Mouse (Mus musculus): ENCODE data around the gene Abcc6. TPM values are rescaled to one million over a fixed set of nuclear protein-coding genes. Genes with fewer than 3 reads are reported as not detected.
"Not testable (repeated sequence)": the region's sequence is repeated elsewhere in the genome, so short reads cannot be mapped to it uniquely, and the experiment has no call there.

The Abcc6 gene
- total and polyA plus RNA-seq, 3 experiments, result 0.14 TPM; not detected in 2

DNA sequence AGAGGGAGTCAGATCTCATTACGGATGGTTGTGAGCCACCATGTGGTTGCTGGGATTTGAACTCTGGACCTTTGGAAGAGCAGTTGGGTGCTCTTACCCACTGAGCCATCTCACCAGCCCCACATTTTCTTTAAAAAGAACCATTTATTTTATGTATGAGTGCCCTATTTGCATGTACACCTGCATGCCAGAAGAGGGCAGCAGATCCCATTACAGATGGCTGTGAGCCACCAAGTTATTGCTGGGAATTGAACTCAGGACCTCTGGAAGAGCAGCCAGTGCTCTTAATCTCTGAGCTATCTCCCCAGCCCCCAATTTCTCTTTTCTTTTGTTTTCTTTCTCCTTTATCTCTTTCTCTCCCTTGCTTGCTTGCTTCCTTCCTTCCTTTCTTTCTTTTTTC, 86.8 kb downstream of the Abcc6 start:
- 56% methylated on average over 1 of the region's 1 CpGs for WGBS
- not testable (repeated sequence) for H3K4me3 ChIP-seq; H3K4me1 ChIP-seq (ENCODE audit: control insufficient read depth, insufficient read depth, low read length); H3K27me3 ChIP-seq (ENCODE audit: control insufficient read depth, insufficient read depth, low read length); H3K9ac ChIP-seq (ENCODE audit: low read depth, low read length); H3K79me2 ChIP-seq (replicated peaks; ENCODE audit: control insufficient read depth, insufficient read depth, low read length); DNase-seq; H3K27ac ChIP-seq; H3K36me3 ChIP-seq (ENCODE audit: control insufficient read depth, insufficient read depth, low read length)
- peak; percentile 66 for TF ChIP-seq CTCF (IDR thresholded peaks at IDR 0.05)
- intact Hi-C loops (cut with DNase I), result loop anchor here (1.0 kb wide), 1 partner anchor 66 kb away; no protein-coding TSS in a partner anchor

DNA sequence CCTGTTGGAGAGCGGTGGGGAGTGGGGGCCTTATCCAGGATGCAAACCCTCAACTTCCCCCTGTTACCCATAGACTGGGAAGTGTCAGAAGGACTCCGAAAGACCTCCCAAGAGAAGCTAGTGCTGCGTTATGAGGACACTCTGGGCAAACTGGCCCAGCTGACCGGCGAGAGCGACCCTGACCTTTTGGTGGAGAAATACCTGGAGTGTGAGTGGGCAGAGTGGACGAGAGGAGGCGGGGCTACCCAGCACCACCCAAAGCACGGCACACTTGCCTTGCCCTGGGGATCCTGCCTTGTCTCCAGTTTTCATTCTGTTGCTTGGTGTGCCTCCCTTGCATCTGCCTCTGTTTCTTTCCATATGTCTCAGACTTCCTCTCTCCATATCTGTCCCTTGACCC, 88.1 kb downstream of the Abcc6 start:
- no peak overlapping the region for H3K27ac ChIP-seq
- TF ChIP-seq CTCF (IDR thresholded peaks at IDR 0.05), result no peak
- no peak for TF ChIP-seq POLR2A (IDR thresholded peaks at IDR 0.05; ENCODE audit: insufficient read depth, low read depth, low read length)
- no peak for TF ChIP-seq EP300 (IDR thresholded peaks at IDR 0.05; ENCODE audit: insufficient read depth, low read depth, low read length)
- no peaks in the 10 kb centered on the region for H3K4me1 ChIP-seq (ENCODE audit: control insufficient read depth, insufficient read depth, low read length)
- H3K27me3 ChIP-seq (ENCODE audit: control insufficient read depth, insufficient read depth, low read length), result no peaks in the 10 kb centered on the region
- no peaks in the 10 kb centered on the region for H3K36me3 ChIP-seq (ENCODE audit: control insufficient read depth, insufficient read depth, low read length)
- DNase-seq, result no peak
- H3K9ac ChIP-seq (ENCODE audit: low read depth, low read length), result no peak overlapping the region
- WGBS, result 81% methylated on average over 9 of the region's 9 CpGs
- no peaks in the 10 kb centered on the region for H3K79me2 ChIP-seq (replicated peaks; ENCODE audit: control insufficient read depth, insufficient read depth, low read length)
- H3K4me3 ChIP-seq, result no peak overlapping the region
- intact Hi-C loops (cut with DNase I), result no loop called here

DNA sequence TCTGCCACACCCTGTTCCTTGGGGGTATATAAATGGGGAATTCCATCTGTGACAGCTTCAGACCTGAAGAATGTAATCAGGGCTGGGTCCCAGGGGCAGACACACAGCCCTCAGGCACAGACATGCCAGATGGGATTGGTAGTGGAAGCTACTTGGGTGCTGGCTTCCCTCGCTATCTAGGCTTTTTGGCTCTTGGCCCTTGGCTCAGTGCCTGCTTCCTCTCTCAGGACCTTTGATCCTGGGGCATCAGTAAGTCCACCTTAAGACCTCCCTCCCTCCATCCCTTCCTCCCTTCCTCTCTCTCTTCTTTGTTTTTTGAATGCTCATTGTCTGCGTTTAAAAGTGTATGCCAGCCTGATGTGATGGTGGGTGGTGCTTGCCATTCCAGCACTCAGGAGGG, 90.3 kb downstream of the Abcc6 start:
- WGBS, result 24% methylated on average over 2 of the region's 2 CpGs
- Histone ChIP-seq H3K4me1 (ENCODE audit: control insufficient read depth, insufficient read depth, low read length) (no peaks in the 10 kb centered on the region), H3K27me3 (ENCODE audit: control insufficient read depth, insufficient read depth, low read length) (no peaks in the 10 kb centered on the region), H3K4me3 (no peak overlapping the region), H3K79me2 (replicated peaks; ENCODE audit: control insufficient read depth, insufficient read depth, low read length) (no peaks in the 10 kb centered on the region), H3K27ac (no peak overlapping the region), H3K36me3 (ENCODE audit: control insufficient read depth, insufficient read depth, low read length) (no peaks in the 10 kb centered on the region), H3K9ac (ENCODE audit: low read depth, low read length) (no peak overlapping the region)
- DNase-seq, result no peak
- TF ChIP-seq CTCF (IDR thresholded peaks at IDR 0.05) (no peak), EP300 (IDR thresholded peaks at IDR 0.05; ENCODE audit: insufficient read depth, low read depth, low read length) (no peak), POLR2A (IDR thresholded peaks at IDR 0.05; ENCODE audit: insufficient read depth, low read depth, low read length) (no peak)
- intact Hi-C loops (cut with DNase I), result loop anchor here (5.0 kb wide), 1 partner anchor 138 kb away; no protein-coding TSS in a partner anchor

DNA sequence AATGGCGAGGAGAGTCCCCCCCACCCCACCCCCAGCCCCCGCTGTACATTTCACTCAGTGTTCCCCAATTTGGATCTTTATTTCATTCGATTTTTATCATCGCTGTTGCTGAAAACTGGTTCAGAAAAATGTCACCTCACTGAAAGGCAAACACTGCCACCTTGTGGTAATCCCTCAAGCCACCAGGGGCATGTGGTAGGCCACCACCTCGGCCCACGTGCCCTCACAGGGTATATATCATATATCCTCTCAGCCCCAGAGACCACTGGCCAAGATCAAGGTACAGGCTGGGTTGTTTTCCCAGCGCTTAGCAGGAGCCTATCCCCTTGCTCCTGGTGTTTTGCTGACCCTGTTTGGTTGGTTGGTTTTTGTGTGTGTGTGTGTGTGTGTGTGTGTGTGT, 95.0 kb downstream of the Abcc6 start:
- Histone ChIP-seq H3K4me1 (ENCODE audit: control insufficient read depth, insufficient read depth, low read length) (no peaks in the 10 kb centered on the region), H3K79me2 (replicated peaks; ENCODE audit: control insufficient read depth, insufficient read depth, low read length) (no peaks in the 10 kb centered on the region), H3K4me3 (no peak overlapping the region), H3K27ac (no peak overlapping the region), H3K9ac (ENCODE audit: low read depth, low read length) (no peak overlapping the region), H3K27me3 (ENCODE audit: control insufficient read depth, insufficient read depth, low read length) (no peaks in the 10 kb centered on the region), H3K36me3 (ENCODE audit: control insufficient read depth, insufficient read depth, low read length) (no peaks in the 10 kb centered on the region)
- peak; percentile 55 to 68 for DNase-seq
- intact Hi-C loops (cut with DNase I), result loop anchor here (1.0 to 5.0 kb wide), 3 partner anchors 63 to 196 kb away; partner anchors contain the start of gene Kdelr1
- WGBS, result 12% methylated on average over 7 of the region's 7 CpGs
- peak; percentile 85 for TF ChIP-seq EP300 (IDR thresholded peaks at IDR 0.05; ENCODE audit: insufficient read depth, low read depth, low read length)
- no peak for TF ChIP-seq POLR2A (IDR thresholded peaks at IDR 0.05; ENCODE audit: insufficient read depth, low read depth, low read length)
- TF ChIP-seq CTCF (IDR thresholded peaks at IDR 0.05), result peak; percentile 76

DNA sequence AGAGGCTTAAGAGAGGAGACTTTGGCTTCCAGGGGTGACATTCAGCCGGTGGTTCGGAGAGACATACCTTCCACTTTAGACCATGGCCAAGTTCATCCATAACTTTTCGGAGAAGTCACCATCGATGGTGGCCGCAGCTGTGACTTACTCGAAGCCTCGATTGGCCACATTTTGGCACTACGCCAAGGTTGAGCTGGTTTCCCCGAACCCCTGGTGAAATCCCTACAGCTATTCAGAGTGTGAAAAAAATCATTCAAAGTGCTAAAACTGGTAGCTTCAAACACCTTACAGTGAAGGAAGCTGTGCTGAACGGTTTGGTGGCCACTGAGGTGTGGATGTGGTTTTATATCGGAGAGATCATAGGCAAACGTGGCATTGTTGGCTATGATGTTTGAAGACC, 96.3 kb downstream of the Abcc6 start:
- not testable (repeated sequence) for H3K36me3 ChIP-seq (ENCODE audit: control insufficient read depth, insufficient read depth, low read length); H3K27me3 ChIP-seq (ENCODE audit: control insufficient read depth, insufficient read depth, low read length); DNase-seq; H3K4me3 ChIP-seq; H3K79me2 ChIP-seq (replicated peaks; ENCODE audit: control insufficient read depth, insufficient read depth, low read length); H3K9ac ChIP-seq (ENCODE audit: low read depth, low read length); H3K4me1 ChIP-seq (ENCODE audit: control insufficient read depth, insufficient read depth, low read length); H3K27ac ChIP-seq
- intact Hi-C loops (cut with DNase I), result loop anchor here (2.0 kb wide), 1 partner anchor 195 kb away; no protein-coding TSS in a partner anchor
- WGBS, result 82% methylated on average over 12 of the region's 12 CpGs

DNA sequence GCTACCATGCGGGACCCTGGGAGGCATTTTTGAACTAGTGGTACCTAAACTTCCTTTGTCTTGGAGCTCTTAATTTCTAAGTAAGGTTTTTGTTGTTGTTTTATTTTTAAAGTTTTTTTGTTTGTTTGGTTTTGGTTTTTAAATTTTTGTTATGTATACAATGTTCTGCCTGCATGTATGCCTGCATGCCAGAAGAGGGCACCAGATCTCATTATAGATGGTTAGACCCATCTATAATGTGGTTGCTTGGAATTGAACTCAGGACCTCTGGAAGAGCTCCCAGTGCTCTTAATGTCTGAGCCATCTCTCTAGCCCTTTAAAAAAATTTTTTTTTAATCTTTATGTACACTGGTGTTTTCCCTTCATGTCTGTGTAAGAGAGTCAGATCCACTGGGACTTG, 100.4 kb downstream of the Abcc6 start:
- no peak overlapping the region for H3K9ac ChIP-seq (ENCODE audit: low read depth, low read length)
- H3K36me3 ChIP-seq (ENCODE audit: control insufficient read depth, insufficient read depth, low read length), result no peaks in the 10 kb centered on the region
- WGBS, result 85% methylated on average over 1 of the region's 1 CpGs
- H3K4me3 ChIP-seq, result no peak overlapping the region
- TF ChIP-seq POLR2A (IDR thresholded peaks at IDR 0.05; ENCODE audit: insufficient read depth, low read depth, low read length), result no peak
- peak; percentile 55 for TF ChIP-seq CTCF (IDR thresholded peaks at IDR 0.05)
- no peak for TF ChIP-seq EP300 (IDR thresholded peaks at IDR 0.05; ENCODE audit: insufficient read depth, low read depth, low read length)
- intact Hi-C loops (cut with DNase I), result no loop called here
- H3K4me1 ChIP-seq (ENCODE audit: control insufficient read depth, insufficient read depth, low read length), result no peaks in the 10 kb centered on the region
- no peaks in the 10 kb centered on the region for H3K79me2 ChIP-seq (replicated peaks; ENCODE audit: control insufficient read depth, insufficient read depth, low read length)
- DNase-seq, result no peak
- H3K27me3 ChIP-seq (ENCODE audit: control insufficient read depth, insufficient read depth, low read length), result no peaks in the 10 kb centered on the region
- no peak overlapping the region for H3K27ac ChIP-seq
